Mouse (Mus musculus) ES-E14 (cell line): ENCODE data around the gene Catsper4. TPM values are rescaled to one million over a fixed set of nuclear protein-coding genes. Genes with fewer than 3 reads are reported as not detected.
A peak's percentile ranks its signal among the peaks of the same experiment; 100 is the strongest.

Source experiments
- DNase-seq: peaks from one replicate; pipeline ENCODE4 v3.0.0-alpha.2; 2013; ENCODE audit warnings: low read depth, low spot score
- H3K27ac ChIP-seq: 2 replicates; pipeline ENCODE4 v1.5.1; 2012; ENCODE audit warnings: low read depth, mild to moderate bottlenecking, low read length, moderate library complexity, mixed read lengths; ENCODE audit not compliant: poor library complexity, insufficient read depth, severe bottlenecking
- H3K36me3 ChIP-seq: 2 replicates; pipeline ENCODE4 v1.6.1; 2012; ENCODE audit warnings: mild to moderate bottlenecking, low read length, moderate library complexity, mixed read lengths; ENCODE audit not compliant: control insufficient read depth, poor library complexity, insufficient read depth, severe bottlenecking
- H3K4me1 ChIP-seq, 2 experiments: fragments of 150-350 bp in 1 of 2; sonication (generic) in 1 of 2; 2 replicates each; pipeline ENCODE4 v1.6.1; 2012; ENCODE audit warnings: low read length in 2 of 2, mild to moderate bottlenecking in 1 of 2, mixed read lengths in 1 of 2; ENCODE audit not compliant: control insufficient read depth in 2 of 2, insufficient read depth in 2 of 2, poor library complexity in 1 of 2
- H3K4me3 ChIP-seq, 2 experiments: fragments of 150-350 bp in 1 of 2; sonication (generic) in 1 of 2; 2 replicates each; pipeline ENCODE4 v1.5.1; 2012; ENCODE audit warnings: low read length in 2 of 2, low read depth in 1 of 2, mild to moderate bottlenecking in 1 of 2, mixed read lengths in 1 of 2; ENCODE audit not compliant: insufficient read depth in 1 of 2, poor library complexity in 1 of 2, severe bottlenecking in 1 of 2
- H3K9ac ChIP-seq: 2 replicates; pipeline ENCODE4 v1.6.1; 2012; ENCODE audit warnings: low read depth, mild to moderate bottlenecking, low read length, mixed read lengths; ENCODE audit not compliant: poor library complexity, insufficient read depth, severe bottlenecking
- H3K9me3 ChIP-seq: fragments of 150-350 bp; sonication (generic); 2 replicates; pipeline ENCODE4 v1.6.1; 2012; ENCODE audit warnings: low read depth, mild to moderate bottlenecking, low read length; ENCODE audit not compliant: control insufficient read depth, insufficient read depth
- CHD2 ChIP-seq: IDR thresholded peaks from 2 replicates; pipeline ENCODE4 v1.6.1; 2014; ENCODE audit warnings: mild to moderate bottlenecking, low read depth, low read length, inconsistent platforms
- HCFC1 ChIP-seq: IDR thresholded peaks from 2 replicates; pipeline ENCODE4 v1.6.1; 2012; ENCODE audit warnings: low read length, inconsistent platforms, borderline replicate concordance; ENCODE audit not compliant: insufficient read depth
- MAFK ChIP-seq: IDR thresholded peaks from 2 replicates; pipeline ENCODE4 v1.6.1; 2014; ENCODE audit warnings: mild to moderate bottlenecking, low read depth, low read length, inconsistent platforms; ENCODE audit not compliant: insufficient read depth
- ZC3H11A ChIP-seq: IDR thresholded peaks from 2 replicates; pipeline ENCODE4 v1.6.1; 2012; ENCODE audit warnings: low read depth, mild to moderate bottlenecking, inconsistent platforms, low read length, borderline replicate concordance
- ZNF384 ChIP-seq: IDR thresholded peaks from 2 replicates; pipeline ENCODE4 v1.6.1; 2012; ENCODE audit warnings: low read depth, low read length, inconsistent platforms
- in situ Hi-C, 2 experiments: fragments of 600-800 bp; cut with MboI; formaldehyde crosslinking; loops; one replicate each; pipeline ENCODE4 v1.15.1; 2025; ENCODE audit warnings: low sequenced_read_pairs in 2 of 2, inconsistent platforms in 1 of 2; ENCODE audit not compliant: unreplicated experiment in 2 of 2
- total RNA-seq: library from RNA; depleted of rRNA; stranded (reverse); fragments of 300-350 nt; gene quantifications from 2 replicates; pipeline ENCODE4 v1.2.3, GENCODE M21; 2012

Catsper4 gene
- total RNA-seq, 1 experiment = not detected

DNA sequence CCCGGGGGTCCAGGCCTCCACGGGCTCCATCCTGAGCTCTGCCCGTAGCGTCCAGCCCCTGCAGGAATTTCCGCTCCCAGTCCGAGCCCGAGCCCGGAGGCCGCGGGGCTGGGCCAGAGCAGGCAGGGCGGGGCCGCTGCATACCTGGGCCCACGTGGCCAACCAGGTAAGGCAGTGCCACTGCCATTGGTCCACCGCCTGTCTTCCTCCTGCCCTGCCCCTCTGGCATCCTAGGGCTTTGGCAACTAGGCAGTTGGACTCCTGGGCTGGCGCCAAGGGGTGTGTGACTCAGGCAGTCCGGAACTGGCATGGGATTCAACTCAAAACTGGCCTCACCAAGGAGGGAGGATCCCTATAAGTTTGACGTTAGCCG is 11.1 kb upstream of the Catsper4 start, which contains the start of gene Cnksr1:
TSS of gene Cnksr1 (minus strand) at position 121 of the 373 bp plus-strand sequence.
- DNase-seq = no peak
- Histone ChIP-seq H3K4me3 (peak within 1 kb of the TSS; percentile 56 to 65), H3K36me3 (peaks cover under 1% of the 10 kb centered on the region; the same call in 1 of the 2 replicates), H3K4me1 (peaks cover 2 to 9% of the 10 kb centered on the region in 2 experiments; a peak in 1 of 4 replicates), H3K27ac (no peak within 1 kb of the TSS), H3K9ac (0 out of 2 replicates have a peak within 1 kb of the TSS, but pooled peaks have one; percentile 29), H3K9me3 (no peaks in the 10 kb centered on the region)
- in situ Hi-C loops = no loop called here
- TF ChIP-seq ZC3H11A (no peak), ZNF384 (no peak), HCFC1 (no peak), MAFK (no peak), CHD2 (no peak)

DNA sequence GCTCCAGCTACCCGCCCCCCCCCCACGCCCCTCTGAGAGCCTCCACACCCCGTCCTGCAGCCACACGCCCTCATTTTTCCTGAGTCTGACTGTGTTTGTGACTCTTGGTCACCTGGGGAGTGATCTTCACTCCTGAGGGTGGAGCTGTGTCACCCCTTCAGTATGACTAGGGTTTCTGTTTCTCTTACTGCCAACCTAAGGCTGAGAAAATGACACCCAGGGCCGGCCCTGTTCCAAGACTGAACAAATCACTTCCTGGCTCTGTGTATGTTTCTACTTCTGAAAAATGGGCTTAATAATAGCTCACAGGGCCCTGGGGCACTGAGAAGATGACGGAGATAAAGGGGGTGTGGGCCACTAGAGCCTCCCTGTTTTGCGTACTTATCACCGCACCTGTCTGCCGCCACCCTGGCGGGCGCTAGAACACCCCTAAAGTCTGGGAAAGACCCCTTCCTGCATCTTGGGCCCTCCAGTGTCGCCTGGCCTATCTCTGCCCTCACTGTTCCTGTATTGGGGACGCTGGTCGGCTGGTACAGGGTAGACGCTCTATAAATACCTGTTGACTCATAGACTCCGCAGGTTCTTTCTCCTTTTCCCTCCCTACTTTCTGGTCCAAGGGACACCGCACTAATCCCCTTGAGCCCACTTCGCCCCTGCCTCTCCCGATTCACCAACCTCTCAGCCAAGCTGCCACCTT is 10.5 kb upstream of the Catsper4 start:
- H3K27ac ChIP-seq = no peak overlapping the region
- in situ Hi-C loops = no loop called here
- no peaks in the 10 kb centered on the region for H3K36me3 ChIP-seq
- no peak for DNase-seq
- 0 out of 2 replicates have a peak overlapping the region, but pooled peaks have one; percentile 29 for H3K9ac ChIP-seq
- no peaks in the 10 kb centered on the region for H3K9me3 ChIP-seq
- H3K4me1 ChIP-seq = peaks cover 2 to 9% of the 10 kb centered on the region in 2 experiments; a peak in 1 of 4 replicates
- TF ChIP-seq MAFK (no peak), HCFC1 (no peak), CHD2 (no peak), ZNF384 (no peak), ZC3H11A (no peak)
- peak overlapping the region; percentile 56 to 65 for H3K4me3 ChIP-seq

DNA sequence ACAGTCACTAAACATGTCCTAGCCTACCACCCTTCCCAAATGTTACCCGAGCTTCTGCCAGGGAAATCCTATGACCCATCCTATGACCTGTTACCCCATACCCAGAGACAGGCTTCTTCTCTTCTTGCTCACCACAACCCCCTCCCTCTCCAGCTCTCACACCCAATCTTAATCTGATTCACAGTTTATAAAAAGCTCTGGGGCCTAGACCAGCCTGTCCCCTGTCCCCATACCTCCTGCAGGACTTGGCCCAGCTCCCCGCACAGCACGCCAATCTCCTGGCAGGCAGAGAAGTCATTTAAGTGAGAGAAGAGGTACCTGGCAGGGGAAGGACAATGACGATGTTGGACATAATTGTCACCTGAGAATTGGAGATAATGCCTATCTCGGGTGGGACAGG is 7.7 kb upstream of the Catsper4 start:
- Histone ChIP-seq H3K4me1 (peaks cover 2 to 12% of the 10 kb centered on the region in 2 experiments; a peak in 1 of 4 replicates), H3K9me3 (no peaks in the 10 kb centered on the region), H3K4me3 (no peak overlapping the region), H3K9ac (no peak overlapping the region), H3K36me3 (no peaks in the 10 kb centered on the region), H3K27ac (no peak overlapping the region)
- no peak for TF ChIP-seq ZNF384
- TF ChIP-seq HCFC1 = no peak
- no peak for TF ChIP-seq CHD2
- TF ChIP-seq ZC3H11A = no peak
- no peak for TF ChIP-seq MAFK
- DNase-seq = no peak
- in situ Hi-C loops = no loop called here

DNA sequence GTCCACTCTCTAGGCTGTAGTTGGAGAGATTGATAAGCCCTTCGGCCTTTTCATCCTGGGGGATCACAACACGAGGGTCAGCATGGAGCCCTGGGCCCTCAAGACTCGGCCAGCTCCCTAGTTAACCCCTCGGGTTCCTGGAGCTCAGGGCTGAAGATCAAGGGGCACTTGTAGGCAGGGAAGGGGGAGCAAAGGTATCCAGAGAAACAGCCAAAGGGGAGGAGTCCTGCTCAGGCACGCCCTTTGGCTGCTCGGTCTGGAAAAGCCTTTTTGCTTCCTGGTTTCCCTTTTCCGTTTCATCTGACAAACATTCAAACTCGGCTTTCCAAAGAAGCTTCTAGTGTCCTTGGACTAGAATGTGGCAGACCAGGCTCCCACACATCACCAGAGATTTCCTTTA is 3.2 kb upstream of the Catsper4 start:
- Histone ChIP-seq H3K4me1 (peaks cover 0 to 3% of the 10 kb centered on the region in 2 experiments; a peak in 1 of 4 replicates), H3K36me3 (no peaks in the 10 kb centered on the region), H3K9me3 (no peaks in the 10 kb centered on the region), H3K9ac (no peak overlapping the region), H3K4me3 (no peak overlapping the region), H3K27ac (no peak overlapping the region)
- no peak for TF ChIP-seq ZC3H11A
- no peak for TF ChIP-seq MAFK
- TF ChIP-seq CHD2 = no peak
- no peak for TF ChIP-seq ZNF384
- TF ChIP-seq HCFC1 = no peak
- in situ Hi-C loops = no loop called here
- no peak for DNase-seq
